Mouse (Mus musculus) frontal cortex, adult (tissue): ENCODE results near the gene Zfp541.

ENCODE experiments used
- ATAC-seq: cut with Nextera tagmentation; 2 replicates; pipeline ENCODE4 v1.9.2; 2017; ENCODE audit warnings: mild to moderate bottlenecking, moderate library complexity, mixed read lengths; ENCODE audit not compliant: low TSS enrichment

Gene Zfp541

DNA sequence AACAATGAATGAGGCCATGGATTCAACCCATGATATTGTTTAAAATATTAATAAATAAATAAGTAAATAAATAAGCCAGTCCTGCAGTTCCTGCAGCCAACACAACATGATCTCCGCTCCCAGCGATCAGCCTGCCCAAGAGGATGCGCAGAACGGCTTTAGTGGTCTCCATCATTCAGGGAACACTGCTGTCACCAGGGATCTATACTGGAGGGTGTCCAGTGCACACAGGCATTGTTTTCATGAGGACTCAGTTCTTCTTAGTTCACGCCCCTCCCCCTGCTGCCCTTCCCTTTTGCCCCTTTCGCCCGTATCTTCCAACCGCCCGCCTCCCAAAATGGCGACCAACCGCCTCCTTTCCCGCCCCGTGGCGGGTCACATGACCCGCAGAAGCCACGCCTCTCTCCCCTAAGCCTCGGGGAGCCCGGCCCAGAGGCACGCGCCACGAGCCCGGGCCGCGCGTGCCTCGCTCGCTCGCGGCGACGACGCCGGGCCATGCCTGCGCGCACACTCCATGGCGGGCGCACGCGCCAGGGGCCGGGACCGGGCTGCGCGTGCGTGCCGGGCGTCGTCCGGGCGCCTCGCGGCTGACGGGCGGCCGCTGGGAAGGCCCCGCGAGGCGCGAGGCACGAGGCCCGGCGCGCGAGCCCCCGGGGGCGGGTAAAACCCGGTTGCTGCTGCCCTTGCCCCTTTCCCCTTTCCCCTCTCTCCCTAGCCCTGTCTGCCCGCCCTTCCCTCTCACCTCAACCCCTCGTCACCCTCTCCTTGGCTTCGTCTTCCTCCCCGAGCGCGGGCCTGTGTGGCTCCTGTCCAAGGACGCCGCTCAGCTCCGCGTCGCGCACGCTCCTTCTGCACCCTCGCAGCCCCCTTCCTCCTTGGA is at the start of gene Zfp541:
Gene Zfp541 (plus strand): TSS at position 596 of the 880 bp plus-strand sequence.
- no peak for ATAC-seq

- ATAC-seq: no peak
Observed at GRCm38 (mm10) chr7:16012576-16013263, 48.9 kb upstream of the Zfp541 start.

GRCm38 (mm10) chr7:16013722-16014275 is 47.8 kb upstream of the Zfp541 start:
- ATAC-seq: no peak

GRCm38 (mm10) chr7:16014521-16015175 is 47.0 kb upstream of the Zfp541 start:
- ATAC-seq: no peak

GRCm38 (mm10) chr7:16015384-16015783 is 46.2 kb upstream of the Zfp541 start:
- ATAC-seq: no peak

DNA sequence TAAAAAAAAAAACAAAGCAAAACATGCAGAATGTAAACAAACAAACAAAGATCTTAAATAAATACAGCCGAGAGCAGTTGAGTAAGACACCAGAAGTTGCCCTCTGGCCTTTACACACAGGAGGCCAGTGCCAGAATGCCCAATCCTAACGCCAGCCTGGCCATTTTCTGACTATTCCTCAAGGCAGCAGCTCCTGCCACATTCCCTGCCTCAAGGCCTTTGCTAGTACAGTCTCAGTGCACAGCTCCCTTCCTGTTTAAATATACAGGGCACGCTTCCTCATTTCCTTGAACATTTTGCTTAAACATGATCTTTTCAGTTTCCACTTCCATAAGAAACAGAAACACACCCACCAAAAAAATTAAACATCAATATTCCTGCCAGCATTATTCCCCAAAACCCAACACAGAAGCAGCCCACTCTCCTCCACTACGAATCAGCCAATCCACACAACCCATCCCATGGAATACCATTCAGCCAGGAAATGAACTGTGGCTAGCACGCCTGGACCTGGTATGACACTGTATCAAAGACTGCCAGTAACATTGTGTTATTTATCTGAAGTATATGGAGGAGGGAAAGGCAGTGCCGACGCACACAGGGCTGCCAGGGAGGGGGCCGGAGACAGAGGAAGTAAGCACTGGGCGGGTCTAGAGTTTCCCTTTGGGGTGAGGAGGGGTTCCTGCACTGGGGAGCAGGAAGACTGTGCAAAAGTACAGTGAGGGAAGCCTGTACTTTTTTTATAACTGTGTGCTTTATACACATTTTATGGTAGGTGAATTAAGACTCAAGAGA is 43.4 kb upstream of the Zfp541 start:
- no peak for ATAC-seq

DNA sequence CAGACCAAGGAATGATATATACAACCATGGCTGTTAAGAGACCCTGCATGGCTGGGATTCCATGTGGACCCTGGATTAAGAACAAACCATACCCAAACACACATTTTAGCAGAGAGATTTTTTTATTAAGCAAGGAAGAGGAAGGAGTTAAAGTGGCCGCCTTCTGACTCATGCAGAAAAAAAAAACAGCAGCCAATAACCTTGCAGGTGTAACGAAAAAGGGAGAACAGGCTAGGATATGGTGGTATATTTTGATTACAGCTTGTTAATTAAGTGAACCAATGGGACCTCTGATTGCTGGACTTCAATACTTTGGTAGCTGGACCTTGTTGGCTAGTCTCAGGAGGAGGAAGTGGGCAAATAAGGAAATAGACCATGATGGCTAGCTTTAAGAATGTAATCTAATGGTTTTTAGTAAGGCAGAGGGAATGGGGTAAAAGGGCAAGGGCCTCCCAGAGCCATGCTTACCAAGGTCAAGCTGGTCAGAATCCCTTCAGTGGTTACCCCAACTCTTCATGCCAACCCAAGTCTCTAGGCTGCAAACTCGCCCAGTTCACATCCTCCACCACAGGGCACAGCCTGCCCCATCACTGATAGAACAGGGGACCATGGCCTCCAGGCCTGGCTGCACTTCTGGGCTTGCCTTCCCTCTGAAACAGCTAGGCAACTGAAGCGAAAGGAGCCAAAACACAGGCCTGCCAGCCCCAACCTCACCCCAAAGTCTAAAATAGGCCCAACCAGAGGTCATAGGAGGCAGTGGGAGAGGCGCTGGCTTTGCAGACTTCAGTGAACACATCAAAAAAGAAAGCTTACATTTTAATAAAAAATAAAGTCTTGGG is 42.1 kb upstream of the Zfp541 start:
- ATAC-seq: no peak

- no peak for ATAC-seq
Observed at GRCm38 (mm10) chr7:16024603-16025222, 36.9 kb upstream of the Zfp541 start.

- peak; percentile 95 for ATAC-seq
Observed at GRCm38 (mm10) chr7:16028102-16028927, 33.3 kb upstream of the Zfp541 start.

DNA sequence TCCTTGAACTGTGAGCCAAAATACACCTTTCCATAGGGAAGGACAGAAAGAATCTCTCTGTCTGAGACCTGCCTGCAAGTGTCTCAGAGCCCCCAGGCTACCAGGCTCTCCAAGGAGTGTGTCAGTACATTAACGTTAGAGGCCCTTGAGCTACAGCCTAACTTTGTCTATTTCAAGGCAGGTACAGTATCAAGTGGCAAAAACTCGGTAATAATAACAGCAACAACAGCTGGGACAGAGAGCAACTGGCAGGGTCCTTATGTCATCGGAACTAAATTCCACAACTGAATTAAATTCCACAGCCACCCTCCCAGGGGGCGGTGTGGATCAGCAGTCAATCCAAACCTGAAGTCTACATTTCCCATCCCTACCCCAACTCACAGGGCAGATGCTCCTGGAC is 30.5 kb upstream of the Zfp541 start:
- ATAC-seq: no peak

GRCm38 (mm10) chr7:16033059-16033458 is 28.6 kb upstream of the Zfp541 start:
- ATAC-seq: no peak

GRCm38 (mm10) chr7:16033580-16034461 is 27.8 kb upstream of the Zfp541 start:
- no peak for ATAC-seq

GRCm38 (mm10) chr7:16036972-16037371 is 24.6 kb upstream of the Zfp541 start:
- ATAC-seq: no peak

DNA sequence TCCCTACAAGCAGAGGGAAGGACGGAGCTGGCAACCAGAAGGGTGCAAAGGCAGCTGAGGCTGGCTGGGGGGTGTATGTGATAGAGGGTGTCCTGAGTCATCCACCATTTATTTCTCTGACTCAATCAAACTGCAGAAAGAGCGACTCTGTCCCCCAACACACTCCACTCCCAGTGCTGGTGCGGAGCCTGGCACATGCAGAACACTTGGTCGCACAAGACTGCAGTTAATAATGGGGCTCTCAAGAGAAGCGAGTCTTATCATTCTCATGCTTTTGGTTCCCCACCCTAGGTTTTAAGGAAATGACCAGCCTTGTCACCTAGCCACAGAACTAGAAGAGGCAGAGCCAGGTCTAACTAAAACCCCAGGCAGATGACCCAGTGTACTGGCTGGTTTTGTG is 22.3 kb upstream of the Zfp541 start:
- ATAC-seq: peak; percentile 50; the same call in 1 of the 2 replicates

GRCm38 (mm10) chr7:16041208-16041607 is 20.4 kb upstream of the Zfp541 start:
- ATAC-seq: no peak

DNA sequence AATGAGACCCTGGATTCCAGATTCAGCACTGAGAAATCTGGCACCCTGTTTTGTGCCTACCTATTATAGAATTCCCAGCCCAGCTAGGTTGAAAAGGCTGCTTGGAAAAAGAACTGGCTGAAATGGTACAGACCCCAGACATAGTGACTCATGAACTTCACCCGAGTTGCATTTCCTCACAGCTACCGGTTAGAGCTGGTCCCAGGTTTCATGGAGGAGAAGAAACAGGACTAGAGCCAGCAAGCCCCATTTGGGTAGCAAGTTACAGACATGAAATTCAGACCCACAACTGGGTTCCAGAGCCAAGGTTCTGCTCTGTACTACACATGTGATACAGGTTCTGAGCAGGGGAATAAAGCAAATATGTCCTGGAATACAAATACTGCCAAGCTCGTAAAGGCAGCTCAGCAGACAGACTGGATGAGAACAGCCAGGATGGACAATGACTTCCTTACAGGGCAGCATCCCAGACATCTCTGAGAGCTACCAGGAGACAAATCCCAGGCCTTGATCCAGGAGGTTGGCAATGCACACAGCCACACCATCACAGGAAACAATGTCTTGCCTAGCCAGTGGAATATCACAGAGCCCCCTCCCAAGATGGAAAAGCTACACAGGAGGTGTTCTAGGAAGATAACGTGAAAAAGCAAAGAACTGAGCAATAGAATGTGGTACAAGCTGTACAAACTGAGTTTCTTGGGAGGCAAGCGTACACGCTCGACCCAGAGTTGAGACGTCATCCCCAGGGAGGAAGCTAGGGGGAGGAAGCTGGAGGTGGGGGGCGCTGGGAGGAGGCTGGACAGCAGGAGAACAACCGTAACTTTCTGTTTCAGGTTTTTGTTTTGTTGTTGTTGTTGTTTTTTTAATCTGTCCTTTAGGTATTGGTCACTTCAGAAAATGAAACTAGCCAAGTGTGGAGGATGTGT is 18.5 kb upstream of the Zfp541 start:
- ATAC-seq: no peak

DNA sequence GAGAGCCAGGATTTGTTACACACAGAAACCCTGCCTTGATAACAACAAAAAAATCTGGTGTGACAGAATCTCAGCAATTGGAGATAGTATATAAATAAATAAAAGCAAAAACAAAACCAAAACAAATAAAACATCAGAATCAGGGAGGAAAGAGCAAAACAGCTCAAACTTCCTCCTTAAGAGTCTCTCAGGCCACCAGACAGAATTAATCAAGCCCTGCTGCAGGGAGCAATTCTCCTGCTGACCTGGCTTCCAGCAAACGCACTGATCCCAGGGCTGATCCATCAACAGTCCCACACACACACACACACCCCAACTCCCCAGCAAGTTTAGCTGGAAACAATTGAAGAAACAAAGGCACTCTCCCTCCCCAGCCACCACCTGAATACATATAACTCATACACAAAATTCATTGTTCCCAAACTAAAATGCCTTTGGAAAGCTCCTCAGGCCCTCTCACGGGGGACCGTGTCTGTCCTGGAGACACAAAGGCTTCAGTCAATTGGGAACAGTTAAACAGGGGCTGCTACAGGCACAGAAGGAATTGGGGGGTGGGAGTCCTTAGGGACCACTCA is 17.7 kb upstream of the Zfp541 start:
- no peak for ATAC-seq
